Mouse (Mus musculus) heart, embryonic 16.5 days (tissue): ENCODE data around the gene Ttc34. TPM values are rescaled to one million over a fixed set of nuclear protein-coding genes. Genes with fewer than 3 reads are reported as not detected.

Experiments
- ATAC-seq: fragments of 200-750 bp; cut with Nextera tagmentation; replicated peaks from 2 replicates; pipeline ENCODE4 v1.8.0; 2017; ENCODE audit warnings: moderate number of reproducible peaks; ENCODE audit not compliant: insufficient read depth, low FRiP score; ENCODE audit errors: extremely low read depth
- H3K27ac ChIP-seq: fragments of 300-500 bp; sonication (generic); 2 replicates; pipeline ENCODE4 v1.5.1; 2014; ENCODE audit warnings: mild to moderate bottlenecking, low read length, control low read depth, moderate library complexity
- H3K27me3 ChIP-seq: fragments of 300-500 bp; sonication (generic); 2 replicates; pipeline ENCODE4 v1.6.1; 2014; ENCODE audit warnings: low read length, mixed read lengths; ENCODE audit not compliant: control insufficient read depth, insufficient read depth
- H3K36me3 ChIP-seq: fragments of 300-500 bp; sonication (generic); 2 replicates; pipeline ENCODE4 v1.6.1; 2014; ENCODE audit not compliant: control insufficient read depth, insufficient read depth
- H3K4me1 ChIP-seq: fragments of 300-500 bp; sonication (generic); 2 replicates; pipeline ENCODE4 v1.6.1; 2014; ENCODE audit warnings: low read length, mixed read lengths; ENCODE audit not compliant: control insufficient read depth, insufficient read depth
- H3K4me2 ChIP-seq: fragments of 300-500 bp; sonication (generic); 2 replicates; pipeline ENCODE4 v1.6.1; 2014; ENCODE audit warnings: low read depth, mild to moderate bottlenecking, control low read depth, low read length
- H3K4me3 ChIP-seq: fragments of 300-500 bp; sonication (generic); 2 replicates; pipeline ENCODE4 v1.5.1; 2014; ENCODE audit warnings: mild to moderate bottlenecking, control low read depth, low read length
- H3K9ac ChIP-seq: fragments of 300-500 bp; sonication (generic); 2 replicates; pipeline ENCODE4 v1.6.1; 2014; ENCODE audit warnings: low read length, control low read depth
- H3K9me3 ChIP-seq: fragments of 300-500 bp; sonication (generic); replicated peaks from 2 replicates; pipeline ENCODE4 v1.6.1; 2016; ENCODE audit warnings: low read length; ENCODE audit not compliant: control insufficient read depth
- WGBS: fragments of 180-500 bp; shearing (Covaris S2); extraction: QIAGEN DNeasy Blood & Tissue Kit; methylation state at CpG from one replicate; pipeline ENCODE4 v1.1.7; 2014; 5-methylcytosine and 5-hydroxymethylcytosine counted together
- polyA plus RNA-seq: library from polyadenylated mRNA; unstranded; fragments of >200 nt; fragmentation: Nextera tagmentation; extraction: Ambion mirVana; gene quantifications from 2 replicates; pipeline ENCODE4 v1.2.1, GENCODE M21; 2015

Ttc34 gene
- polyA plus RNA-seq, 1 experiment from 2014 or later: 0.12 TPM

DNA sequence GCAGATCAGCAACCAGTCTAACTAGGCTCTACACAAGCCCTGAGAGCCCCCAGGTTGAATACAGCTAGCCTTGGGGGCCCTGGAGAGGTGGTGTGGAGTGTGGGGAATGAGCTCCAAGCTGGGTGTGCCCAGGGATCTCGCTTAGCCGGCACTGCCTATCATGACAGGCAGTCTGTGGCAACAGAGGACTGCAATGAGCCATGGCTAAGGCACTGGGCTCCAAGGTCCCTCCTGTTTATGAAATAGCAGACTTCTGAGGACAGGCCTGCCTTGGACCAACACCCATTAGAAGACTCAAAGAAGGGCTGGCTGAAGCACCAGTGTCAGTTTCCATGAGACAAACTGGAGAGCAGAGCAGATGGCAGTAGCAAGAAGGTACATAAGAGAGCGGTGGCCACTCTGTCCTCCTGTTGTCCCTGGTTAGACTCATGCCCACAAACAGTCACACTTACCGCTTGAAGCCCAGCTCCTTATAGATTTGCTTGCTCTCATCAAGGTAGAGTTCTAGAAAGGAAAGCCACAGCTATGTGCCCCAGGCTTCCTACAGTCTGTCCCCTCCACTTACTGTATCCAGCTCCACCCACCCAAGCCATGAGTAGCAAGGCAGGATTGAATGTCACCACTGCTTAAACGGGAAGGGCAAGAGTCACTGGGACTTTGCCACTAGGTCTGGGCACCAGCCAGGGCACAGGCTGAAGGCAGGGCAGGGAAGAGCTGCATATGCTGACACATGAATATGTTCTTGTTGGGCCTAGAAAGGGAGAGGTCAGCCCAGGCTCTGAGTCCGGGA, 60.6 kb downstream of the Ttc34 start:
- no peaks in the 10 kb centered on the region for H3K36me3 ChIP-seq
- H3K9ac ChIP-seq: peak overlapping the region; percentile 83
- peak overlapping the region; percentile 96 for H3K4me2 ChIP-seq
- 63% methylated on average over 6 of the region's 6 CpGs for WGBS
- H3K27ac ChIP-seq: no peak overlapping the region
- peaks cover 10% of the 10 kb centered on the region for H3K4me1 ChIP-seq
- ATAC-seq: no peak
- H3K9me3 ChIP-seq: no peaks in the 10 kb centered on the region
- H3K4me3 ChIP-seq: peak overlapping the region; percentile 72
- peaks cover 2% of the 10 kb centered on the region; the same call in 1 of the 2 replicates for H3K27me3 ChIP-seq

DNA sequence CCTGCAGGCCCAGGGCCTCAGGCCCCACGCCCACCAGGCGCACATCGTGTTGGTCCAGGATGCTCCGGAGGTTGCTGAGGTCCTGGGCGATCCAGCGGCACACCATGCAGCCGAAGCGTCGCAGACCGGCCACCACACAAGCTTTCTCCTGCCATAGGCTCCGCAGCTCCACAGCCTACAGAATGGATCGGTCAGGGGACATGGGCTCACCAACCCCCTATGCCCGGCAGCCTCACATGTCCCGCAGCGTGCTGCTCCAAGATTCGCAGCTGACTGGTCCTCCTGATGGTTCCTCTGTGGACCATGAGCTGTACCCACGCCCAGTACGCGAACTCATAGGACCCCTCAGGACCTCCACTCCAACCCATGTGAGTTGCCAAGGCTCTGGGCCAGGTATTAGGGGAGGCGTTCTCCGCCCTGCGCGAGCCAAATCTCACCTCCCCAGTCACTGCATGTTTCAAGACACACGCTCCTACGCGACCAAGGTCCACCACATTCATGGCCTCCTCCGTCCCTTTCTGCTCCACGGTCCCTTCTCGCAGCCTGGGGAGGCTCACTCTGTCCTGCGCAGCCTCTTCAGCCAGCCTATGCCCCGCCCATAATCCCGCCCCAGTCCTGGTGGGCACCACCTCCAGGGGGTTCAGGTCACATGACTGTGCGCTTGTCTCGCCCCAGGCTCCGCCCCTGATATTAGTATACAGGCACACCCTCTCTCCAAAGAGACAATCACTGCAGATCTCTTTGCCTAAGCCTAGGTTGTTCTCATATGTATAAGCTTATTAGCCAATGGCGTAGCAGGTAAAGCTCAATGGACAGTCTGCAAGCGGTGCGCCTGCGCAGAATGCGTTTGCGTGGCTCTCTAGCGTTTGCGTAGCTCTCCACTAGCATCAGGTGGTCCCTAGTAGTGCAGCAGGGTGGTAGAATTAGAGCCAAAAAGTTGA, 61.5 kb downstream of the Ttc34 start, which contains the start of gene Fam213b:
Fam213b (minus strand) TSS at position 630 of the 941 bp plus-strand sequence.
- Histone ChIP-seq H3K4me2 (peak within 1 kb of the TSS; percentile 96), H3K4me1 (peaks cover 10% of the 10 kb centered on the region), H3K4me3 (peak within 1 kb of the TSS; percentile 72), H3K27me3 (peaks cover 2% of the 10 kb centered on the region; the same call in 1 of the 2 replicates), H3K9ac (peak within 1 kb of the TSS; percentile 83), H3K36me3 (no peaks in the 10 kb centered on the region), H3K9me3 (no peaks in the 10 kb centered on the region), H3K27ac (peak within 1 kb of the TSS; percentile 66)
- WGBS: 4% methylated on average over 43 of the region's 43 CpGs
- ATAC-seq: peak; percentile 97

DNA sequence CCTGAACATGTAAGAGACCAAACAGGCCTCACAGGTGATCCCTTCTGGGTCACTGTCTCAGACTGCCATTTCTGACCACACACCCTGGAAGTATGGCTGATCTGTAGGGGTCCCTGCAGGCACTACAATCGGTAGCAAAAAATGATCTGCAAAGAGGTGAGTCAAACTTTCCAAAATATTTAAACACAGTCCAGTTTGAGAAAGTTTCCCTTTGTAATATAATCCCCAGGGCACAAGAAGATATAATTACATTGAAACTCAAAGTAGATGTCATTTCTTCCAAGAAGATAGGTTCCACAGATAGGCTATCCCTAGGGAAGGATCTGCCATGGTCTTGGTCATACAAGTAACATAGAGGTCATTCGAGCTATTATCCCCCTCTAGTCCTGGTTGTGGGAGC, 65.1 kb downstream of the Ttc34 start:
- Histone ChIP-seq H3K9ac (no peak overlapping the region), H3K27me3 (no peaks in the 10 kb centered on the region), H3K4me3 (no peak overlapping the region), H3K9me3 (no peaks in the 10 kb centered on the region), H3K4me2 (no peak overlapping the region), H3K4me1 (peaks cover 12% of the 10 kb centered on the region), H3K27ac (no peak overlapping the region), H3K36me3 (no peaks in the 10 kb centered on the region)
- no peak for ATAC-seq
- 82% methylated on average over 2 of the region's 2 CpGs for WGBS

DNA sequence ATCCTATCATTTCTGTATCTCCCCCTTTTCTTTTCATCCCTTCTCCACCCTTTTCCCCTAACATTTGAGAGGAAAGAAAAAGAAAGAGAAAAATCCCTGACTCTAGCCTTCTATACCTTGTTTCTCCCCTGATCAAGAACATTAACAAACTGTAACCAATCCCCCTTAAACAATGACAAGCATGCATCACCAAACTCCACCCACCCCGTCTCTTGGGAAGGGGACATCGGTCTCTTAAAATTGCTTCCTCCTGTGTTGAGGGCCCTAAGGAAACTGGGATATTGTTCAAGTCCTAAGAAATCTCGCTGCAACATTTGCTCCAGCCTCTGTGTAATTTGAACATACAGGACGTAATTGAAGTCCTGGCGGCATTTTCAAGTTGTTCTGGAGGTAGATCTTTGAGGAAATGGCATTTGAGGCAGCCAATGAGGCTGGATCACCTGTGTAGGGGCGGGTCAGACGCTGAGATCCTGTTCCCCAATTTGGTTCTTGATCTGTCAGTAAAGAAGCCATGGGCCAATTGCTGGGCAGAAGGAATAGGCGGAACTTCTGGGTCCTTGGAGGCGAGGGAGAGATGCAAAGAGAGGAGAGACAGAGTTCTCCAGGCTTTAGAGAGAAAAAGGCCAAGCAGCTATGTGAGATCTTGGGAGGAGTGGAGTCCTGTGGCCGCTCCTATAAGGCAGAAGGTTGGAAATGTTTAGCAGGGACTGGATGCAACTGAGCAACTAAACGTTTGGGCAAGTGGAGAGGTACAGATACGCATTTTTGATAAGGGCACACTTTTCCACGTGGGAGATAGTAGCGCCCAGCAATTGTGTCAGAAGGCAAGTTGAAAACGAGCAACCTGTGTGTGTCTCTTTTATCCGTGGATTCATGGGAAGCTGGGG, 67.2 kb downstream of the Ttc34 start:
- WGBS: 1% methylated on average over 16 of the region's 16 CpGs
- Histone ChIP-seq H3K9ac (peak overlapping the region; percentile 50), H3K27ac (0 out of 2 replicates have a peak overlapping the region, but pooled peaks have one; percentile 29), H3K4me2 (peak overlapping the region; percentile 71), H3K4me3 (peak overlapping the region; percentile 51), H3K36me3 (no peaks in the 10 kb centered on the region), H3K9me3 (no peaks in the 10 kb centered on the region), H3K4me1 (peaks cover 6% of the 10 kb centered on the region), H3K27me3 (no peaks in the 10 kb centered on the region)
- peak; percentile 87 for ATAC-seq

DNA sequence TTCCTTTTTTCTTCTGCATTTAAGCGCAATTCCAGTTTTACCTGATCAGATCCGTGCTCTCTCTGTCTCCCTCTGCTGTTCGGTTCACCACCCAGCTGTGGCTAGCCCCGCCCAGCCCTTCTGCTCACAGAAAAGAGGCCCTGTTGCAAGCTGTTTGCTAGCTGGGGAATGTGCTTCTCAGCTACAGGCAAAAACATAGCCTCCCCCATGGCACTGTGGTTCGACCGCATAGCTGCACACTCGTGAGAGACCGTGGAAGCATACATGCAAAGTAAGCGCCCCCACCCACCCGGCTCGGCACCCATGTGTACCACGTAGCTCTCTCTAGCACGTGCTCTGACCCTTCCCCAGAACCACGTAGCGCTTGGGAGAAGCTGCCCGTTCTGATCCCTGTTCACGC, 70.6 kb downstream of the Ttc34 start:
- H3K4me2 ChIP-seq: peak overlapping the region; percentile 23; the same call in 1 of the 2 replicates
- peak; percentile 56; the same call in 1 of the 2 replicates for ATAC-seq
- 40% methylated on average over 17 of the region's 17 CpGs for WGBS
- H3K9me3 ChIP-seq: no peaks in the 10 kb centered on the region
- 0 out of 2 replicates have a peak, but pooled peaks cover 4% of the 10 kb centered on the region for H3K4me1 ChIP-seq
- H3K9ac ChIP-seq: peak overlapping the region; percentile 34
- no peak overlapping the region for H3K27ac ChIP-seq
- H3K27me3 ChIP-seq: no peaks in the 10 kb centered on the region
- no peaks in the 10 kb centered on the region for H3K36me3 ChIP-seq
- no peak overlapping the region for H3K4me3 ChIP-seq

DNA sequence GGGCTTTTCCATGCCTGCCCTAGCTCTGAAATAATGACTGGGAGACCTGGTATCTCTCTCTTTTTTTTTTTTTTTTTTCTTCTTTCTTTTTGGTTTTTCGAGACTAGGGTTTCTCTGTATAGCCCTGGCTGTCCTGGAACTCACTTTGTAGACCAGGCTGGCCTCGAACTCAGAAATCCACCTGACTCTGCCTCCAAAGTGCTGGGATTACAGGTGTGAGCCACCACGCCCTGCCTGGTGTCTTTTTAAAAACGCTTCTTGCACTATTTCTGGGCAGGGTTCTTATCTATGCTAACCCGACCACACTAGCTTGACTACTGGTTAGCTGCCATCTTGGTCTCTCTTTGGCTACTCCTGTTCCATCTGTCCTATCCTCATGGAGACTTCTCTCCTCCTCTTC, 71.2 kb downstream of the Ttc34 start:
- Histone ChIP-seq H3K4me3 (no peak overlapping the region), H3K27ac (no peak overlapping the region), H3K9me3 (no peaks in the 10 kb centered on the region), H3K36me3 (no peaks in the 10 kb centered on the region), H3K4me1 (0 out of 2 replicates have a peak, but pooled peaks cover 4% of the 10 kb centered on the region), H3K9ac (no peak overlapping the region), H3K27me3 (no peaks in the 10 kb centered on the region), H3K4me2 (no peak overlapping the region)
- 74% methylated on average over 5 of the region's 5 CpGs for WGBS
- ATAC-seq: no peak

DNA sequence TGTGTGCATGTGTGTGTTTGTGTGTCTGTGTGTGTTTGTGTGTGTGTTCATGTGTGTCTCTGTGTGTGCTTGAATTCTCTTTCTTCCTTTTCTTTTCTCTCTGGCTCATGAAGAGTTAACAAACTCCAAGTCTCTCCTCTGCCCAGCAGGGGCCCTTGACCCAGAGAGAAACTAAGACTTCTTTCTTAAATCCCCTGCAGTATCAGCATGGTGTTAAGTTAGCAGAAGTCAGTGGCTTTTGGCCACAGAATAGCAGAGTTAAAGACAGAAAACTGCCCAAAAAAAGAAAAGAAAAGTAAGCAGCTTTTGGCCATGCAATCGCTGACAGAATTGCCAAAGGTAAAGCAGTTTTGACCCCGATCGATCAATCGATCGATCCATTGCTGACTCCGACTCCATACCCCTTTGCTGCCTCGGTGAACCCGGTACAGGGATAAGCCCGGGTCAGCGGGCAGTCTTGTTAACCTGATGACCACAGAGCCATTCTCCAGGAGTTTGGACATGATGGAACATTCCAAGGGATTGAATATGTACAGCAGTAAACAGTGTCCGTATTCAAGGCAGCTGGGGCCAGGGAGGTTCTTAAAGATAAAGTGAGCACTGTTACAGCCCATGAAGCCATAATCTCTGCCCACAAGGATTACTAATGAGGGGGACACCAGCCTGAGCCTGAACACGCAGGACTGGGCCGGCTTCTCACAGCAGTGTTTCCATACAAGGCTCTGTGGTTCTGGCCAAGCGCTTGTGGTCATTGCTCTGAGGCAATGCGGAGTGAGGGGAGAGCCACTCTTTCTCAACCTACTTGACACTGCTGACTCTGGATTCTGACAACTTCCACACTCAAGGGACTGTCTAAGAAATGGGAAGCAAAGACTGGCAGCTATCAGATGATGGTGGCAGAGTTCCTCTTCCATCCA, 73.6 kb downstream of the Ttc34 start:
- Histone ChIP-seq H3K27me3 (no peaks in the 10 kb centered on the region), H3K9me3 (no peaks in the 10 kb centered on the region), H3K9ac (no peak overlapping the region), H3K36me3 (no peaks in the 10 kb centered on the region), H3K4me3 (no peak overlapping the region), H3K4me1 (0 out of 2 replicates have a peak, but pooled peaks cover 3% of the 10 kb centered on the region), H3K27ac (no peak overlapping the region), H3K4me2 (no peak overlapping the region)
- 28% methylated on average over 15 of the region's 15 CpGs for WGBS
- ATAC-seq: no peak
